Mouse (Mus musculus): Measurements from ENCODE around the gene Atxn1. TPM values are rescaled to one million over a fixed set of nuclear protein-coding genes. Genes with fewer than 3 reads are reported as not detected.

Gene Atxn1
- 6.6 TPM for polyA plus RNA-seq (2017; shearing (Covaris generic))

DNA sequence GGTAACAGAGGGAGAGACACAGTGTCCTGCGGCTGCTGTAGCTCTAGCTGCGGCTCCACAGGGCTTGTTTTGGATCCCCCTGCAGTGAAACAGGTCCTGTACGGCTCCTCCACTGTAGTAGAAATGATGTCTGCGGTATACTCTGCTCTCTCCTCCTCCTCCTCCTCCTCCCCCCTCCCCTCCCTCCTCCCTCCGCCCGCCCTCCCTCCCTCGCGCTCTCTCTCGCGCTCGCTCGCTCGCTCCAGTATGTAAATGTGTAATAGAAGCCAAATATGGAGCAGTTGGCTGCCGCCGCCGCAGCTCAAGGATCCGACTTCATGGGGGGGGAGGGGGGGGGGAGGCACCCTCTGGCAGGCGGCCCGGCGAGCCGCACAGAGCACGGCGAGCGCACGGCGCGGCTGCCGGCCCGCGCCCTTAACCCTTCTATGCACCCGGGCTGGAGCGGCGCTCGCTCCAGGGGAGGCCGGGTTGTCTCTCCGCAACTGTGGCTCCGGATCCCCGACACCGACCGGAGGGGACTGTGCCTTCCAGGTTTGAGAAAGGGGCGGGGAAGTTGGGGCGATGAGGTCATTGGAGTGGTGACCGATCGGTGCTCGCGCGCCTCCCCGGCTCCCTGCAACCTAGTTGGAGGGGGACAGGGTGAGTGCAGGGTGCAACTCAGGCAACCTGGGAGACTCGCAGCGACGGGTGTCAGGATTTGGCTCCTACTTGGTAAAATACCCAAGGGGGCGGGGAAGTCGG, at the start of gene Atxn1:
Gene Atxn1 (minus strand): TSS at position 156 of the 741 bp plus-strand sequence.

DNA sequence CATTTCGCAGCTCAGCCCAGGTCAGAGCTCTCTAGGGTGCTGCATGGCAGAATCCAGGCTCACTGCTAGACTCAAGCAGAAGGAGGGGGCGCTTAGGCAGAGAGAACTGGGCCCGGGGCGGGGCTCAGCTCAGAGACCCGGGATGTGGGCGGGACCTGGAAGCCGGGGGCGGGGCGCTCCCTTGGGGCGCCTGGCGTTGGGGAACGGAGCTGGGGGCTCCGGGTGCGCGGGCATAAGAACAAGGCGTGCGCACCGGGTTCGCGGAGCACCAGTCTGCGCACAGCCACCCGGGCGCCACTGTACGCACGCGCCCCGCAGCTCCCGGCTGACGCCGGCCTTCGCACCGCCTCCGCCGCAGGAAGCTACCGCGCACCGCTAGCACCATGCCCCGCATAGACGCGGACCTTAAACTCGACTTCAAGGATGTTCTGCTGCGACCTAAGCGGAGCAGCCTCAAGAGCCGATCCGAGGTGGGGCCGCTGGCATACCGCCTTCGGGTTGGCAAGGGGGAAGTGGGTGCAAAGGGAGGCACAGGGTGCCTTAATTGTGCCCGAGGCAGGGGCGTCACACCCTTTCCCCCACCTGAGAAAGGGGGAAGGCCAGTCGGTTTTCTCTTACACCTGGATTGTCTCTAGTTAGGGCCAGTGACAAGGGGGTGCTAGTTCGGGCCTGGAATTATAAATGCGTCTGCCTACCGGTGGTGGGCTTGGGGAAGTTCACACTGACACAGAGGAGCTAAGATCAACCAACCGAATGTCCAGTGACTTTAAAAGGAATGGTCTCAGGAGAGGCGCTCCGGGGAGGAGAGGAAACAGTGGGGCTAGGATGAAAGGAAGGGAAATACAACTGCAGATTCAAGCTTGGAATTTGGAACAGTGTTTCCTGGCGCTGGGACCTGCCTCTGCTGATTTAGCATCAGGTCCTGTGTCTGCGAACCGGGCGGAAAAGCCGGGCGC, 457.3 kb downstream of the Atxn1 start, which contains the start of gene Gmpr:
Gene Gmpr (plus strand): TSS at position 171 of the 956 bp plus-strand sequence.

Data from naive thymus-derived CD4-positive, alpha-beta T cell, adult 5 months (primary cell).